Mouse (Mus musculus) kidney, postnatal 25 days (tissue): ENCODE measurements around the gene Elmo1.

ENCODE experiments used
- DNase-seq, 2 experiments: peaks; one replicate each; pipeline ENCODE4 v3.0.0; 2021; ENCODE audit warnings: mixed read lengths in 2 of 2

Gene Elmo1

GRCm38 (mm10) chr13:20397744-20398143 lies 307.3 kb downstream of the Elmo1 start:
- no peak for DNase-seq

- no peak for DNase-seq
These were observed 307.9 kb downstream of the Elmo1 start for GRCm38 (mm10) chr13:20398311-20398710.

- no peak for DNase-seq
These were observed 314.1 kb downstream of the Elmo1 start for GRCm38 (mm10) chr13:20404530-20404929.

- no peak for DNase-seq
These were observed 316.2 kb downstream of the Elmo1 start for GRCm38 (mm10) chr13:20406470-20407213.

- no peak for DNase-seq
These were observed 320.1 kb downstream of the Elmo1 start for GRCm38 (mm10) chr13:20410306-20411101.

GRCm38 (mm10) chr13:20416691-20417660 lies 326.6 kb downstream of the Elmo1 start:
- DNase-seq: no peak

- no peak for DNase-seq
These were observed 340.6 kb downstream of the Elmo1 start for GRCm38 (mm10) chr13:20430998-20431397.

GRCm38 (mm10) chr13:20433221-20433858 lies 342.9 kb downstream of the Elmo1 start:
- DNase-seq: peak in 1 of 2 experiments; percentile 9

GRCm38 (mm10) chr13:20434071-20434470 lies 343.7 kb downstream of the Elmo1 start:
- no peak for DNase-seq

- DNase-seq: no peak
These were observed 349.1 kb downstream of the Elmo1 start for GRCm38 (mm10) chr13:20439488-20439887.

- no peak for DNase-seq
These were observed 360.5 kb downstream of the Elmo1 start for GRCm38 (mm10) chr13:20450831-20451353.

- no peak for DNase-seq
These were observed 364.0 kb downstream of the Elmo1 start for GRCm38 (mm10) chr13:20454357-20454756.

- DNase-seq: no peak
These were observed 369.7 kb downstream of the Elmo1 start for GRCm38 (mm10) chr13:20460096-20460495.

GRCm38 (mm10) chr13:20461616-20462015 lies 371.2 kb downstream of the Elmo1 start:
- no peak for DNase-seq

GRCm38 (mm10) chr13:20464161-20464560 lies 373.8 kb downstream of the Elmo1 start:
- DNase-seq: no peak

- DNase-seq: no peak
These were observed 377.0 kb downstream of the Elmo1 start for GRCm38 (mm10) chr13:20467381-20467780.

- DNase-seq: peak; percentile 50 to 77
These were observed 381.3 kb downstream of the Elmo1 start for GRCm38 (mm10) chr13:20471732-20472131.

GRCm38 (mm10) chr13:20472301-20472831 lies 382.0 kb downstream of the Elmo1 start:
- no peak for DNase-seq

- DNase-seq: no peak
These were observed 382.6 kb downstream of the Elmo1 start for GRCm38 (mm10) chr13:20472891-20473539.

GRCm38 (mm10) chr13:20473641-20474078 lies 383.3 kb downstream of the Elmo1 start:
- DNase-seq: no peak

GRCm38 (mm10) chr13:20474600-20474999 lies 384.2 kb downstream of the Elmo1 start:
- no peak for DNase-seq
